Mouse (Mus musculus): ENCODE results near the gene Repin1.

- TF ChIP-seq MAX (IDR thresholded peaks at IDR 0.05) = no peak
- TF ChIP-seq MYOG (IDR thresholded peaks at IDR 0.05; ENCODE audit: control insufficient read depth, extremely low read depth, insufficient read length) = no peak
Measured at GRCm38 (mm10) chr6:48548314-48548713, 45.4 kb upstream of the Repin1 start.

All from C2C12 (cell line).